Mouse (Mus musculus) MN1 (cell line): ENCODE results near the gene Scyl1.
"Not testable (repeated sequence)": the region's sequence is repeated elsewhere in the genome, so short reads cannot be mapped to it uniquely, and the experiment has no call there.

Source experiments
- DNase-seq: peaks from one replicate; pipeline ENCODE4 v3.0.0-alpha.2; 2016; ENCODE audit warnings: low spot score

The Scyl1 gene

GRCm38 (mm10) chr19:5770925-5771860, at the start of gene Scyl1:
Scyl1 (minus strand) TSS chr19:5771419.
- DNase-seq, result peak; percentile 88

GRCm38 (mm10) chr19:5819549-5819948, 48.3 kb upstream of the Scyl1 start:
- DNase-seq, result no peak

GRCm38 (mm10) chr19:5818590-5818977, 47.4 kb upstream of the Scyl1 start:
- DNase-seq, result no peak

- DNase-seq, result peak; percentile 92
These were observed 46.7 kb upstream of the Scyl1 start for GRCm38 (mm10) chr19:5817703-5818589.

- DNase-seq, result peak; percentile 56
These were observed 44.7 kb upstream of the Scyl1 start for GRCm38 (mm10) chr19:5815928-5816327.

- no peak for DNase-seq
These were observed 43.8 kb upstream of the Scyl1 start for GRCm38 (mm10) chr19:5815010-5815409.

GRCm38 (mm10) chr19:5814048-5814447, 42.8 kb upstream of the Scyl1 start:
- DNase-seq, result not testable (repeated sequence)

GRCm38 (mm10) chr19:5813567-5813966, 42.3 kb upstream of the Scyl1 start:
- DNase-seq, result no peak

- peak; percentile 92 for DNase-seq
These were observed 40.7 kb upstream of the Scyl1 start for GRCm38 (mm10) chr19:5811771-5812504.

- no peak for DNase-seq
These were observed 39.8 kb upstream of the Scyl1 start for GRCm38 (mm10) chr19:5810840-5811563.

GRCm38 (mm10) chr19:5810103-5810839, 39.1 kb upstream of the Scyl1 start:
- no peak for DNase-seq

- DNase-seq, result no peak
These were observed 38.5 kb upstream of the Scyl1 start for GRCm38 (mm10) chr19:5809712-5810089.

GRCm38 (mm10) chr19:5808955-5809711, 37.9 kb upstream of the Scyl1 start:
- DNase-seq, result no peak

- no peak for DNase-seq
These were observed 36.5 kb upstream of the Scyl1 start for GRCm38 (mm10) chr19:5807740-5808139.

- DNase-seq, result no peak
These were observed 35.6 kb upstream of the Scyl1 start for GRCm38 (mm10) chr19:5806809-5807205.

- DNase-seq, result peak; percentile 67
These were observed 35.0 kb upstream of the Scyl1 start for GRCm38 (mm10) chr19:5806051-5806808.

- no peak for DNase-seq
These were observed 33.2 kb upstream of the Scyl1 start for GRCm38 (mm10) chr19:5804371-5804899.

GRCm38 (mm10) chr19:5803881-5804279, 32.7 kb upstream of the Scyl1 start:
- DNase-seq, result no peak
